Mouse (Mus musculus) lung, postnatal 0 days (tissue): ENCODE data around the gene Arl4c.

ENCODE experiments used
- CTCF ChIP-seq: IDR thresholded peaks from 2 replicates; pipeline ENCODE4 v1.5.1; 2016; ENCODE audit warnings: antibody characterized with exemption, mild to moderate bottlenecking
- EP300 ChIP-seq: IDR thresholded peaks from 2 replicates; pipeline ENCODE4 v1.6.1; 2016; ENCODE audit warnings: antibody characterized with exemption, mild to moderate bottlenecking, control low read depth

- TF ChIP-seq CTCF: no peak
- no peak for TF ChIP-seq EP300
These were observed 21.2 kb downstream of the Arl4c start for GRCm38 (mm10) chr1:88680804-88681203.
